Mouse (Mus musculus) embryonic fibroblast, embryonic 13.5 days (primary cell): ENCODE measurements around the gene Parp16.

Experiments used
- CTCF ChIP-seq: IDR thresholded peaks from 2 replicates; pipeline ENCODE4 v1.5.1; 2011; ENCODE audit warnings: mild to moderate bottlenecking, control low read depth, low read length, moderate library complexity, borderline replicate concordance; ENCODE audit not compliant: insufficient read depth
- POLR2A ChIP-seq: IDR thresholded peaks from 2 replicates; pipeline ENCODE4 v1.6.1; 2011; ENCODE audit warnings: low read depth, mild to moderate bottlenecking, control low read depth, low read length, moderate library complexity

DNA sequence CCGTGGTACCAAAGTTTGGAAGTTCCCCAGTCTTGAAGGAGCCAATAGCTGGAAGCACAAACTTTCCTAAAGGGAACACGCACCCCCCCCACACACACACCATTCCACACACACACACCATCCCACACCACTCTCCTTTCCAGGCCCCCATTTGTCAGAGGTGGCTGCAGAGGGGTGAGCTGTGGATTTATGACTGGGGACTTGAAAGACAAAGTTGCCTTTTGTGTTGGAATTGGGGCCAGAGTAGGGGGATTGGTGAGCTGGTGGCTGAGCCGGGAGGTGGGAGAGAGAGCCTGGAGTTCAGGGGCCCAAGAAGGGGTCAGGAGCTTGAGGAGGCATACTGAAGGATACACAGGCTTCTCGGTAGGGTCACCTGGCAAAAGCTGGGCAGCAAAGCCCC, 26.2 kb upstream of the Parp16 start:
- TF ChIP-seq CTCF: no peak
- no peak for TF ChIP-seq POLR2A
